Mouse (Mus musculus): ENCODE measurements around the gene Slc16a14. TPM values are rescaled to one million over a fixed set of nuclear protein-coding genes. Genes with fewer than 3 reads are reported as not detected.

Gene Slc16a14
- total RNA-seq, 2 experiments from 2014 or later = 1.7 to 4.1 TPM

- no peak for DNase-seq (ENCODE audit: low spot score in 2 of 2)
Observed at GRCm38 (mm10) chr1:84912571-84912970, 22.4 kb downstream of the Slc16a14 start.

GRCm38 (mm10) chr1:84910177-84910804 lies 24.6 kb downstream of the Slc16a14 start:
- DNase-seq (ENCODE audit: low spot score in 2 of 2) = no peak

- no peak for DNase-seq (ENCODE audit: low spot score in 2 of 2)
Observed at GRCm38 (mm10) chr1:84904467-84904866, 30.5 kb downstream of the Slc16a14 start.

- DNase-seq (ENCODE audit: low spot score in 2 of 2) = peak in 1 of 2 experiments; percentile 15
Observed at GRCm38 (mm10) chr1:84899156-84899555, 35.8 kb downstream of the Slc16a14 start.

GRCm38 (mm10) chr1:84897364-84897763 lies 37.6 kb downstream of the Slc16a14 start:
- DNase-seq (ENCODE audit: low spot score in 2 of 2) = no peak

GRCm38 (mm10) chr1:84891746-84892145 lies 43.2 kb downstream of the Slc16a14 start:
- DNase-seq (ENCODE audit: low spot score in 2 of 2) = no peak

GRCm38 (mm10) chr1:84890503-84890902 lies 44.4 kb downstream of the Slc16a14 start:
- no peak for DNase-seq (ENCODE audit: low spot score in 2 of 2)

GRCm38 (mm10) chr1:84890005-84890393 lies 44.9 kb downstream of the Slc16a14 start:
- DNase-seq (ENCODE audit: low spot score in 2 of 2) = no peak

GRCm38 (mm10) chr1:84889330-84890004 lies 45.5 kb downstream of the Slc16a14 start:
- no peak for DNase-seq (ENCODE audit: low spot score in 2 of 2)

- no peak for DNase-seq (ENCODE audit: low spot score in 2 of 2)
Observed at GRCm38 (mm10) chr1:84885921-84886320, 49.0 kb downstream of the Slc16a14 start.

- DNase-seq (ENCODE audit: low spot score in 2 of 2) = no peak
Observed at GRCm38 (mm10) chr1:84885174-84885573, 49.8 kb downstream of the Slc16a14 start.

GRCm38 (mm10) chr1:84883889-84884288 lies 51.0 kb downstream of the Slc16a14 start:
- no peak for DNase-seq (ENCODE audit: low spot score in 2 of 2)

GRCm38 (mm10) chr1:84882937-84883336 lies 52.0 kb downstream of the Slc16a14 start:
- DNase-seq (ENCODE audit: low spot score in 2 of 2) = no peak

GRCm38 (mm10) chr1:84882066-84882532 lies 52.8 kb downstream of the Slc16a14 start:
- DNase-seq (ENCODE audit: low spot score in 2 of 2) = no peak

GRCm38 (mm10) chr1:84881248-84882065 lies 53.5 kb downstream of the Slc16a14 start:
- peak in 1 of 2 experiments; percentile 25 for DNase-seq (ENCODE audit: low spot score in 2 of 2)

- DNase-seq (ENCODE audit: low spot score in 2 of 2) = no peak
Observed at GRCm38 (mm10) chr1:84879571-84880120, 55.3 kb downstream of the Slc16a14 start.

GRCm38 (mm10) chr1:84877590-84877989 lies 57.3 kb downstream of the Slc16a14 start:
- no peak for DNase-seq (ENCODE audit: low spot score in 2 of 2)

GRCm38 (mm10) chr1:84872939-84873338 lies 62.0 kb downstream of the Slc16a14 start:
- DNase-seq (ENCODE audit: low spot score in 2 of 2) = no peak

- DNase-seq (ENCODE audit: low spot score in 2 of 2) = no peak
Observed at GRCm38 (mm10) chr1:84872105-84872504, 62.8 kb downstream of the Slc16a14 start.

- no peak for DNase-seq (ENCODE audit: low spot score in 2 of 2)
Observed at GRCm38 (mm10) chr1:84871131-84871530, 63.8 kb downstream of the Slc16a14 start.

- DNase-seq (ENCODE audit: low spot score in 2 of 2) = no peak
Observed at GRCm38 (mm10) chr1:84869498-84869897, 65.4 kb downstream of the Slc16a14 start.

Data from adrenal gland, adult 18-20 months (tissue).